Mouse (Mus musculus): ENCODE measurements at regions not wholly inside any gene's neighbourhood (a gene's known extent, or its start where the extent isn't known, plus 50 kb on each side); places are given as distances from the start of the nearest gene placed in this dataset.

DNA sequence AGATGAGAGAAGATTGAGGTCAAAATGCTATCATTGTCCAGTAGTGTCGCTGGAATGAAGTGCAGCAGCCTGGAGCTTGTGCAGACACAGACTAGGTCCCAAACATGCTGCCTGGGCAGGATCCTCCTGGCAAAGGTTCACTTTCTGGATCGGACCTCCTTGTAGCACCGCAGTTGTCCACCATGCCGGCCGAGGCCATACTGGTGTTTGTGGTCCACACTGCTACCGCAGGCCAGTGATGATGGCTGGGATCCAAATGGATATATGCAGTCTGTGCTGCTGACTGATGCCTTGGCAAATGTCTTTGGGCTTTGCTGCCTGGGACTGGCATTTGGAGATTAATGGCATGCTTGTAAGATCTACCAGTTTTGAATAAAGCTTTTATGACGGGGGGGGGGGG is 174.5 kb upstream of the Tas2r134 start:
- in situ Hi-C loops (cut with MboI, MseI) = loop anchor here (5.0 kb wide), 1 partner anchor 79 kb away; no protein-coding TSS in a partner anchor

DNA sequence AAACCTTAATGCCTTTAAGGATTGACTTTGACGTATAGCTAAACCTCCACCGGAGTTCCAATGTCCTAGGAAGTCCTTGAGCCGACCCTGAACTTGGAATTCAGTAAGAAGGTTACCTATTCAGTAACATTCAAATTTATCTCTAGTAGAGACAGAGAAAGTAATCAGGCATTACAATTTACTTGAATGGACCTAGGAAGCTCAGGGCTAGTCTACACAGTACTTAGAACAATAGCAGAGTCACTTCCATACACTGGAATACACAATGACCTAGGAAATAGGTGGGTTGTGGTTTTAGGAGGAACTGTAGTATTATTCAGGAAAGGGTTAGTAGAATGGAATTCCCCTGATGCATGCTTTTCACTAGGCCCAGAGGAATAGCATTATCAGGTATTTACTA is 179.2 kb upstream of the Tas2r134 start:
- in situ Hi-C loops (cut with MboI, MseI) = no loop called here

- in situ Hi-C loops (cut with MboI, MseI) = no loop called here
Measured at GRCm38 (mm10) chr2:51447616-51448015, 179.7 kb upstream of the Tas2r134 start.

GRCm38 (mm10) chr2:51444386-51445080 is 182.8 kb upstream of the Tas2r134 start:
- in situ Hi-C loops (cut with MboI, MseI) = no loop called here

DNA sequence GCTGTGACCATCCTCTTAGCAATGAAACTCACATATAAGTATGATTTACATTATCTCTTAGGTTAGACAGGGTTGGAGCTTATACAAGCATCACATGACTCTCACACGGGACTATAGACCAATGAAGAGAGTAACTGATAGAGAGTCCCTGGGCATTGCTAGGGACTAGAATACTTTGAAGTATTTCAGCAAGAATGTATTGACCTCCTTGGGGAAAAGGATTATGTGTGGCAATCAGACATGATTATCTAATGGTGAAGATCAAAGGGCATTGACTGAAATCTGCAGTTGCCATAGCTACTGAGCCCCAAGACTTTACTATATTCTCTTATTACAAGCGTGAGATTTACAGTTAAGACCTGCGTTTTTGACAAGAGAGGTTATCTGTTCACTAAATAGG is 183.4 kb upstream of the Tas2r134 start:
- in situ Hi-C loops (cut with MboI, MseI) = no loop called here

- in situ Hi-C loops (cut with MboI, MseI) = no loop called here
Measured at GRCm38 (mm10) chr2:51439047-51439446, 188.3 kb upstream of the Tas2r134 start.

DNA sequence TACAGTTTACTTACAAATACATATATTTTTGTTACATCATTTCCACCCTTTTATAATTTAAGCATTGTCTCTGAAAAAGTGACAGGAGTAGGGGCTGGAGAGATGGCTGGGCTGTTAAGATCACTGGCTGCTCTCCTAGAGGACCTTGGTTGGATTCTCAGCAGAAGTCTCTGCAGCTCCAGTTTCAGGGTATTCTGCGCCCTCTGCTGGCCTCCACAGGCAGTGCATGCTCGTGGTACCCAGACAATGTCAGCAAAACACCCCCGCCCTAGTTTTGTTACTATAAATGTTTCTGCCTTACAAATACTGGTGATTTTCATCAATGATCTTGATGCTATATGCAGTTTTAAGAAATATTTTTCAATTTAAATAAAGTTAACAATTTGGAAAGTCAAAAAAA is 190.7 kb upstream of the Tas2r134 start:
- in situ Hi-C loops (cut with MboI, MseI) = no loop called here

DNA sequence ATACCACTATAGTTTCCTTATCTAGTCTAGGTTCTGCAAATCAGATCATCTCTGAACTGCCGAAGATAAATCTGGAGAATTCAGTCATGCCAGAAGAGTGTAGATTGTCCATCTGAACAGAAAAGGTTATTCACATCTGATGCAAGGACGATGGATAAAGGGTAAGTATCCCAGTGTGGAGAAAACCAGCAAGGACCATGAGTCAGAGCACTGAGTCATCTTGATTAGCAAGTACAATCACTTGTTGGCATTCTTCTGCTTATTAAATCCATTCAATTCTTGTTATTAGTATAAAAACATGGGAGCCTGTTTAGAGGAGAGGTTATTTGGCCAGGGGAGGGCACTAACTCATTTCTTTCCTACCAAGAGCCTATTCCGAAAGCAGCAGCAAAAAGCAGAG is 195.7 kb upstream of the Tas2r134 start:
- in situ Hi-C loops (cut with MboI, MseI) = no loop called here

DNA sequence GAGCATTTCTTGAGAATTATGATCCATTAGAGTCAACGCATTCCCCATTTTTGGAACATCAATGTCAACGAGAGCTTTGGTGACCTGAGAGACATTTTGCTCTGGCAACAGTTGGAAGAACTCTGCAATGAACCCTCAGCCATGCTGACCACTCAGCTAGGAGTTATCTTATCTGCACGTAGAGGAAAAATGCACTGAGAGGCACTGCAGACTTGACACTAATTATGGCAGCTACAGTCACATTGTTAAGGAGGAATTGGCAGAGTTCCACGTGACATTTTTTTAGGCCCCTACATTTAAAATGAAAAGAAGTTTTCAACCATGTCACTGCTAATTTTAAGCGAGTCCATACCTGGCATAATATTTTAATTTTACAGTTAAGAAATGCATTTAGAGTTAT is 197.6 kb upstream of the Tas2r134 start:
- in situ Hi-C loops (cut with MboI, MseI) = no loop called here

- in situ Hi-C loops (cut with MboI, MseI) = no loop called here
Measured at GRCm38 (mm10) chr2:51422442-51422841, 204.9 kb upstream of the Tas2r134 start.

- in situ Hi-C loops (cut with MboI, MseI) = no loop called here
Measured at GRCm38 (mm10) chr2:51417908-51418690, 209.2 kb upstream of the Tas2r134 start.

- in situ Hi-C loops (cut with MboI, MseI) = no loop called here
Measured at GRCm38 (mm10) chr2:51388390-51388789, 238.9 kb upstream of the Tas2r134 start.

DNA sequence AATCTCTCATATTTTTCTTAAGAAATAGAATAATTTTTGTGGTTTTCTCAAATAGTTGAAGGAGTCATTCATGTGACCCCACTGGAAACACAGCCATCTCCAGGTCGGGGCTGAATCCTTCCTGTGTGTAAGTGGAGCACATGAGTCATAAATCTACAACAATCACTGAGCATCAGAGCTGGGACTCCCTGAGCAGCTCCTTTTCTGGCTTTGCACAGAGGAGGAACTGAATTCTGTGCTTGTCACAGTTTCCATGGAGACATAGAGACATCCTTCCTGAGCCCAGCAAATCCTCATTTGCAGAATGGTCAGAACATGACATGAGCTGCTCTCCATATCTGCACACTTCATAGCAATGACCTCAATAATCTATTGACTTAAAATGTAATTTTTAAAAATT is 238.2 kb upstream of the Rnd3 start:
- in situ Hi-C loops (cut with MboI, MseI) = no loop called here

- in situ Hi-C loops (cut with MboI, MseI) = no loop called here
Measured at GRCm38 (mm10) chr2:51376597-51376996, 227.7 kb upstream of the Rnd3 start.

GRCm38 (mm10) chr2:51374636-51375035 is 225.7 kb upstream of the Rnd3 start:
- in situ Hi-C loops (cut with MboI, MseI) = no loop called here

DNA sequence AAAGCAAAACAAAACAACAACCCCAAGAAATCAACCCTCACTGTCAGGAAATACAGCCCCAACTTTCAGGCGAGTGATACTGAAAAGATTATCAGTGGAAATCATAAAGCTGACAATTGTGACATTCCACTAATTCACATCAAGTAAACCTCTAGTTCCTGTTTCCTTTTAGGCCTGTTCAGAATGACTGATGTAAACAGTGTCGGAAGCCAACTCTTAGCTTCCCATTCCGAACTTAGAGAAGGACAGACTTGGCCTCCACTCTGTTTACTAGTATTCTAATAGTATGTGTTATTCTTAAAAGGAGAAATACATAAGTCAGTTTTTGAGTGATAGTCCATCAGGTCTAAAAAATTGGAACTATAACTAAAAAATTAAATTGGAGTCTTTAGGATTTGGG is 223.9 kb upstream of the Rnd3 start:
- in situ Hi-C loops (cut with MboI, MseI) = no loop called here

DNA sequence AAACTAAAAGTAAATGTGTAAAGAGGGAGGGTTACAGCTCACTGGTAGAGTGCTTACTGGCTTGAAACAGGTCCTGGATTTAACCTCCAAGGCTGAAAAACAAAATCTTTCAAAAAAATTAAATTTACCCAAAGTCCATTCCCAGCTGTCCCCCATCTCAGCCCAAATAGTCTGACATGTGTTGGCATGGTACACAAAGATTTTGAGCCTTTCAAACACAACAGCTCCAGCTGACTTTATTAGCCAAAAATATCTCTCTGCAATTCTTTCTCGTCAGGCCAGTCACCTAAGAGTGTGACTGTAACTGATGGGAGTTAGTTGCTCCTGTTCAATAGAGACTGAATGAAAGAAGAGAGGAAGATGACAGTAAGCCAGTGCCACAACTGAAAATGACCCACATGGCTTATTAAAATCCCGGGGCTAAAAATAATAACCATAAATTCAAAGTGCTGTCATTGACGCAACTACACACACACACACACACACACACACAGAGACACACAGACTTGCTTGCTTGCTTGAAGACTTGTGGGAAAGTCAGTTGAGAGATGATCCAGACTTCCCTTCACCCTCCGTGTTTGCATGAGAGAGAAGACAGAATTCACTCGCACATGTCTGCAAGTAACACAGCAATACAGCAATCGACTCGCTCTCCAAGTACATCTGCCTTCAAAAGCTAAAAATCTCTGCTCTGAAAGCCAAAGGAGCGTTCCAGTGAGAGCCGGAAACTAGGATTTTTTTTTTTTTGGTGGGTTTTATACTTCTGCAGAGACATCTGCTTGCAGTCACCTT is 214.1 kb upstream of the Rnd3 start:
- in situ Hi-C loops (cut with MboI, MseI) = no loop called here

GRCm38 (mm10) chr2:51355281-51355680 is 206.4 kb upstream of the Rnd3 start:
- in situ Hi-C loops (cut with MboI, MseI) = no loop called here

DNA sequence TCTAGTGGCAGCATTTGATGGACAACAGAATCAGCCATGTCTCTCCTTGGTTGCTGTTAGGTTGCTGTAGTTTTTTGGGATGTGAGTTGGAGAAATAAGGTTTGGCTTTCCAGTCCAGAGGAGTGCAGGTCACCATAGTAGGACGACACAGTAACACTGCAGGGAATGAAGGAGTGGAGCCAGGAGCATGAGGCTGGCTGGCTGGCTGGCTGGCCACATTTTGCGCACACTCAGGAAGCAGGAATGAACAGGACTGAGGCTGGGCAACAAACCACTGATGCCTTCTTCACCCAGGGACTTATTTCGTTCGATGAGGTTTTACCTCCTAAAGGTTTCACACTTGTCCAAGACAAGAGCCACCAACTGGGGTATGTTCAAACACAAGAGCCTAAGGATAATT is 205.9 kb upstream of the Rnd3 start:
- in situ Hi-C loops (cut with MboI, MseI) = no loop called here

DNA sequence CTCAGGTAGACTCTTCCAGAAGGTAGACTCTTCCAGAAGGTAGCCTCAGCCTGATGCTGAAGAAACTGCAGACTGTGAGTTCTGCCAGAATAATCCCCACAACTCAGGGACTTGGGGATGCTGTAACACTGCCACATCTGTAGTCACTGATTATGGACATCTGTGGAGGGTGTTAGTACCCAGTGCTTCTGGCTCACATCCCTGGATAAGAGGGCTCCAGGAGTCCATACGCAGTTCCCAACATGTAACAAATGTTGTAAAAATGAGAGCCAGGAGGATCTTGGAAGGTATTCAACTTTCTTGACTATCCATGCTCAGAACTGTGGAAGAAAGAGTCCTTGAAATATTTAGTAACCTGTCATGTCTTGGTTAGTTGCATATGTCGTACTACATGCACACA is 200.7 kb upstream of the Rnd3 start:
- in situ Hi-C loops (cut with MboI, MseI) = no loop called here

GRCm38 (mm10) chr2:51348774-51349173 is 199.9 kb upstream of the Rnd3 start:
- in situ Hi-C loops (cut with MboI, MseI) = no loop called here

DNA sequence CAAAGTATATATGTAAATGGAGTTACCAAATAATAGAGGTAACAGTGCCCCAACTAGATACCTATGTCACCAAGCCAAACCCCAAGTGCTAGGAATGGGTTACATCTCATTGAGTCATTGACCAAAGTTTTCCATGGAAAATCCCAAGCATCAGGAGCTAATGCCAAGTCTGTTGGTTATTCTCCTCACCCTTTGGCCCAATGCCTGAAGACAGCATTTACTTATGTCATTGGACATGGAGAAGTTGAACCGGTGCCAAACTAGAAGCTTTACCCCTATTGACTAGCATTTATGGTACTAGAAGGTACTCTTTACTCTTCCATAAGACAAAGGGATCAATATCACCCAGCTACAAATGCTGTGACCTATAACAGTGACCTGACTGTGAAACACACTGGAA is 198.2 kb upstream of the Rnd3 start:
- in situ Hi-C loops (cut with MboI, MseI) = no loop called here

Data from regulatory T cell (primary cell).